Mouse (Mus musculus): ENCODE data around the gene Ercc4.
"Not testable (repeated sequence)": the region's sequence is repeated elsewhere in the genome, so short reads cannot be mapped to it uniquely, and the experiment has no call there.

Ercc4 gene

DNA sequence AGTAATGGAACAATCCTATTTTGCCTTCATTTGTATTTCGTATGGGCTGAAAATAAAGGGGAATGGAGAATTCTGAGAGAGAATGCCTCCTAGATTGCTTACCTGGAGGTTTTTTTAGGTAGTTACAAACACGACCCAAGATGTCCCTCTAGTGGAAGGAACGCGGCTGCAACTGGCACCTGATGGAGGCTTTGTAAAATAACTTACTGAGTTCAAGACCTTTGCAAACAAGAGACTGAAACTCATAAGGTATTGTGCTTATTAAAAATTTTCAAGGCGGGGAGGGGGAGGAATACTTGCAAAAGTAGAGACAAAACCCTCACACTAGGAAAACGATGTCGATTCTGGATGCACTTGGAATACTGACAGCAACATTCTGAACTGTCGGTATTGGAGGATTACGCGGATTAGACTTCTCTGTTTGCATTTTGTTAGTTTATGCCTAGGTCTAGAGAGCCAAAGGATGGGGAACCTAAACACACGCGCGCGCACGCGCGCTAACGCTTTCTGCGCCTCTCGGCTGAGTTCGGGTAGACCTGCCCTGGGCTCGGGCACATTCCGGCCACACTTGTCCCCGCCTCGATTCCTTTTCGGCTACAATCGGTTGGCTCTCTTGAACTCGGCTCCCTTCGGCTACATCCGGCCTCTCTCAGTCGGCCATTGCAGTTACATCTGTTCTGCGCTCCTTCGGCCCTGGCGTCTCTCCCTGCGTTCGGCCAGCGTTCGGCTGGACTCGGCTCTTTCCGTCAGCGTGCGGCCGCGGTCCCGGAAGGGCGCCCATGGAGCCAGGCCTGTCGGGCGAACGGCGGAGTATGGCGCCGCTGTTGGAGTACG is at the start of gene Ercc4:
TSS of gene Ercc4 (plus strand) at position 529 of the 834 bp plus-strand sequence.
- DNase-seq (ENCODE audit: low spot score), result peak; percentile 96

DNA sequence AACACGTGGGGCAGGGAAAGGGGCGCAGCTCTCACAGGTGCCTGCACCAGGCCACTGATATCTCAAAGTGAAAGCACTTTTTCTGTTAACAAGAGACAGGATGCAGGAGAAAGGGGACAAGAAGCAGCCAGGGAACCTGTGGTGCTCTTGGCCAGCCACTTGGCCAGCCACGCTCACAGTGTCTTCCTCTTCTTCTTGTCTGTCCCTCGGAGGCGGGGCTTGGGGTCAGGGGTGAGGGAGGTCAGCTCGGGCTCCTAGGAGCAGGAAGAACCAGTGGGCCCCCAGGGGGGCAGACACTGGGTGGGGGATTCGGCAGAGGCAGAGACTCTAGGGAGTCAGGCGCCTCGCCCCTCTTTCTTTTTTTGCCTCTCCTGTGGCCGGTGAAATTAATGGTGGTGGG is 48.4 kb upstream of the Ercc4 start:
- no peak for DNase-seq (ENCODE audit: low spot score)

- DNase-seq (ENCODE audit: low spot score), result no peak
These were observed 35.3 kb upstream of the Ercc4 start for GRCm38 (mm10) chr16:13074176-13074575.

GRCm38 (mm10) chr16:13080161-13080560 is 29.3 kb upstream of the Ercc4 start:
- no peak for DNase-seq (ENCODE audit: low spot score)

GRCm38 (mm10) chr16:13083155-13083798 is 26.2 kb upstream of the Ercc4 start:
- no peak for DNase-seq (ENCODE audit: low spot score)

DNA sequence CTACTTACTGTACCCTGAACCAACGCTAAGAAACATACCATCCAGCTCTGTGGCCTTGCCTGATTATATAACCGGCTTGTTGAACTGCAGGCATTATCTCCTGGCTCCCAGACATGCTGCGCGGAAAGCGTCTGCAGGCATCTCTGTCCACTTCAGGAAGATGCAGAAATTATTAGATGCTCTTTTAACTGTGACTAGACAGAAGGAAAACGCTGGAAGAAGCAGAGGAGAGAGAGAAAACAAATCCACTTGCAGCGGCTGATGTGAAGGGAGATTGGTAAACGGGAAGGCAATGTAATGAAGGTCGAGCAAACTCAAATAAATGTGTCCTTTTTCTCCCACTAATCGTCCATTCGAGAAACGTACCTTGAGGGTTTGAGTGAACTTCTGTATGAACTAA is 1.1 kb upstream of the Ercc4 start:
- DNase-seq (ENCODE audit: low spot score), result no peak

DNA sequence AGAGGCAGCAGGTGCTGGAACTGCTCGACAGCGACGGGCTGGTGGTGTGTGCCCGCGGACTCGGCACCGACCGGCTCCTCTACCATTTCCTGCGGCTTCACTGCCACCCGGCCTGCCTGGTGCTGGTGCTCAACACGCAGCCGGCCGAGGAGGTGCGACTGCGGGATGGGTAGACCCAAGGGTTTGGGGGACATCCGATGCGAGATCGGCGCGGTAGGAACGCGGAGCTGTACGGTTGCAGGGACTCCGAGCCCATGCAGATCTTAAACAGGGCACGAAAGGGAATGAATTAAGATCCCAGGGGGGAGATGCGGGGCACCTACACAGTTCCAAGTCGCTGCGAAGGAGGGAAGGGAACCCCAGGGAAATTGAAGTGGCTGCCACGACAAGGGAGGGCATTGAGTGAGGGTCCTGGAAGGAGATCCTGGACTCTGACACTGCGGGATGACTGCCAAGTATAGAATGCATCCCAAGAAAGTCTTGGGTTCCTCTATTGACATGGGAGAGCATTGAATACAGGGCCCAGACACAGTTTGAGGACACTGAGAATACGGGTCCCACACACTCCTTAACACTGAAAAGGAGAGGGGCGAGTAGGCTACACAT is 609 bp downstream of the Ercc4 start:
- DNase-seq (ENCODE audit: low spot score), result peak; percentile 31

GRCm38 (mm10) chr16:13114821-13115220 is 5.3 kb downstream of the Ercc4 start:
- no peak for DNase-seq (ENCODE audit: low spot score)

GRCm38 (mm10) chr16:13115466-13115865 is 6.0 kb downstream of the Ercc4 start:
- not testable (repeated sequence) for DNase-seq (ENCODE audit: low spot score)

- DNase-seq (ENCODE audit: low spot score), result peak; percentile 39
These were observed 7.9 kb downstream of the Ercc4 start for GRCm38 (mm10) chr16:13117299-13117966.

- DNase-seq (ENCODE audit: low spot score), result no peak
These were observed 8.5 kb downstream of the Ercc4 start for GRCm38 (mm10) chr16:13117967-13118430.

- no peak for DNase-seq (ENCODE audit: low spot score)
These were observed 9.3 kb downstream of the Ercc4 start for GRCm38 (mm10) chr16:13118754-13119294.

GRCm38 (mm10) chr16:13119641-13120350 is 10.3 kb downstream of the Ercc4 start:
- DNase-seq (ENCODE audit: low spot score), result no peak

DNA sequence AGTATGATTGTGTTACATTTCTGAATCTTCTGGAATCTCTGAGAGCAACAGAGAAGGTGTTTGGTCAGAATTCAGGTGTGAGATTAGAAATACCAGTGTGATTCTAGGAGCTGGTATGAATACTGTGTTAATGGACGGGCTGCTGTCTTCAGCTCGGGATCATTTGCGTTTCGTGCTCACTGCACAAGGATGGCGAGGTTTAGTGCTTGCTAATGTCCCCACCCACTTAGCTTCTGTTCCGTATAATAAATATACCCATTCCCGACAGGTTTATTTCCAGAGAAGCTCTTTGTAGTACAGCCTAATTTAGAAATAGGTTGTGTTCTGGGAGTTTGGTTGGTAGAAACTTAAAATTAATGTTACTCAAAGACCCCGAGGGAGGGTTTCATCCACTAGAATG is 15.9 kb downstream of the Ercc4 start:
- no peak for DNase-seq (ENCODE audit: low spot score)

- DNase-seq (ENCODE audit: low spot score), result no peak
These were observed 18.1 kb downstream of the Ercc4 start for GRCm38 (mm10) chr16:13127566-13127965.

DNA sequence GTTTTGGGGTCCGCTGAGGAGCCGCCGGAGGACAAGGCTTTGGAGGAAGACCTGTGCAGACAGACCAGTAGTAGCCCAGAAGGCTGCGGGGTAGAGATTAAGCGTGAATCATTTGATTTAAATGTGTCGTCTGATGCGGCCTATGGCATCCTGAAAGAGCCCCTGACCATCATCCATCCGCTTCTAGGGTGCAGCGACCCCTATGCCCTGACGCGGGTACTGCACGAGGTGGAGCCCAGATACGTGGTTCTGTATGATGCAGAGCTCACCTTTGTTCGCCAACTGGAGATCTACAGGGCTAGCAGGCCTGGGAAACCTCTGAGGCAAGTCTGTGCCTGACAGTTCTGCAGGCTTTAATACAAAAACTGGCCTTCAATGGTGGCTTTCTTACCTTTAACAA is 20.9 kb downstream of the Ercc4 start:
- DNase-seq (ENCODE audit: low spot score), result peak; percentile 35

- DNase-seq (ENCODE audit: low spot score), result no peak
These were observed 31.7 kb downstream of the Ercc4 start for GRCm38 (mm10) chr16:13141220-13141619.

DNA sequence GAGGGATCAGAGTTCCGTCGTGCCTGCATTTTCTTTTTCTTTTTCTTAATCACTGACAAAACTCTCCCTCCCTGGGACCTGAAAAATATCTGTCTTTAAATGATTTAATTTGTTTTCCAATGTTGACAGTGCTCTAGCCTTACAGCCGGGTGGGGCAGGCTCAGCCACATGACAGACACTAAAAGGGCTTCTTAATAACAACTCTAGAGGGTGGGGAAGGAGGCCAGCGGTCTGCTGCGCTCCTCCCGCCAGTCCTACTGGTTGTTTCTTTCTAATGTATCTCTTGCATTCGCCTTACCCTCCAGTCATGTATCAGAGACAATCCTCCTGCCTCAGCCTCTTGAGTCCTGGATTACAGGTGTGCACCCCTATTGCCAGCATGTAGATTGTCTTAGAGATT is 34.4 kb downstream of the Ercc4 start:
- DNase-seq (ENCODE audit: low spot score), result no peak

DNA sequence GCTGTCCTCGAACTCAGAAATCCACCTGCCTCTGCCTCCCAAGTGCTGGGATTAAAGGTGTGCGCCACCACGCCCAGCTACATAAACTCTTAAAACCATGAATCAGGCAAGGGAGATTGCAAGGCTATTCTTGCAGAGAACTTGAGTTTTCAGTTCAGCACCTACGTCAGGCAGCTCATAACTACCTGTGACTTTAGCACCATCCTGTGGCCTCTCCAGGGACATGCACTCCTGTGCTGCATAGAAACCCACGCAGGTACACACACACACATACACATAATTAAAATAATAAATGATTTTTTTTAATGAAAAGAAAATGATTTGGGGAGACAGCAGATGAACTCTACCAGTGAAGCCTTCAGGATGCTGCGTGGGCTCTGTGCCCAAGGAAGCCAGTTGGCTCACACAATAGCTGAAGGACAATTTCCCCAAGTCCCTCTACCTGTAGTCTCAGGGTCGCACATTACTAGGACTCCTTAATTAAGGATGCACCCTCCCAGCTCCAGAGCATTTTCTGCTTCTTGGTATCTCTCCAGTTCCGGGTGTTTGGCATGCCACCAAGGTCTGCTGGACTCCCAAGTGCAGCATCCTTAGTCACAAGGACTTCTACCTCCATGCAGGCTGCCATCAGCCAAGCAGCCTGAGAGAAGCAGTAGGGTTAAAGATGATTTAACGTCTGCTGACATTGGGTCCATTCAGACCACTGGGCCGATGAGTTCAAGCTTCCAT is 35.4 kb downstream of the Ercc4 start:
- DNase-seq (ENCODE audit: low spot score), result no peak

GRCm38 (mm10) chr16:13146231-13146630 is 36.7 kb downstream of the Ercc4 start:
- DNase-seq (ENCODE audit: low spot score), result no peak
